Mouse (Mus musculus) MN1 (cell line): Measurements from ENCODE around the gene Pin1rt1.

Experiments used
- DNase-seq: peaks from one replicate; pipeline ENCODE4 v3.0.0-alpha.2; 2016; ENCODE audit warnings: low spot score

Pin1rt1 gene

DNA sequence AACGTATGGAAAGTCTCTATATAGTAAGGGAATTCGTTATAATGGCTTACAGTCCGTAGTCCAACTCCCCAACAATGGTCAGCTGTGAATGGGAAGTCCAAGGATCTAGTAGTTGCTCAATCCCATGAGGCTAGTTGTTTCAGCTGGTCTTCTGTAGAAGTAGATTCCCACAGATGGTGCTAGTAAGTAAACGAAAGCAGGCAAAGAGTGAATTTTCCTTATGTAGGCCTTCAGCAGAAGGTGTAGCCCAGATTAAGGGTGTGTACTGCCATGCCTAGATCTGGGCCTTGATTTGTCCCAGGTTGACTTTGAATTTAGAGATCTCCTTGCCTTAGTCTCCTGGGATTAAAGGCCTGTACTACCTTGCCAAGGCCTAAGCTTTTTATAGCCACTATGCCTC is at the start of gene Pin1rt1:
TSS of gene Pin1rt1 (minus strand) at position 101 of the 400 bp plus-strand sequence.
- no peak for DNase-seq

DNA sequence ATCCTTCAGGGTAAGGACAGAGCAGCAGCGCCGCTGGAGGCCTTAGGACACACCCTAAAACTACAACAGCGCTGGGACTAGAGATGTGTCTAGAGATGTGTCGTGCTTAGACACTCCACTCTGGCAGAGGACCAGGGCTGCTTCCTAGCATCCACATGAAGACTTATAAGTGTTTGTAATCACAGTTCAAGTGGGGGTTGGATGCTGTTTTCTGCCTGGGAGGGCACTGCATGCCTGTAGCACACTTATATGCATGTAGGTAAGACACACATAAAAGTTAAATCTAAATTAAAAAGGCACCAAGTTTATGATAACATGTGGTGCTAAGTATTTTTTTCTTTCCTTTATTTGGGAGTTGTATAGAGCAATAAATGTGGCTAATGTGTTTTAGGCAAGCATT is 47.8 kb upstream of the Pin1rt1 start:
- no peak for DNase-seq

DNA sequence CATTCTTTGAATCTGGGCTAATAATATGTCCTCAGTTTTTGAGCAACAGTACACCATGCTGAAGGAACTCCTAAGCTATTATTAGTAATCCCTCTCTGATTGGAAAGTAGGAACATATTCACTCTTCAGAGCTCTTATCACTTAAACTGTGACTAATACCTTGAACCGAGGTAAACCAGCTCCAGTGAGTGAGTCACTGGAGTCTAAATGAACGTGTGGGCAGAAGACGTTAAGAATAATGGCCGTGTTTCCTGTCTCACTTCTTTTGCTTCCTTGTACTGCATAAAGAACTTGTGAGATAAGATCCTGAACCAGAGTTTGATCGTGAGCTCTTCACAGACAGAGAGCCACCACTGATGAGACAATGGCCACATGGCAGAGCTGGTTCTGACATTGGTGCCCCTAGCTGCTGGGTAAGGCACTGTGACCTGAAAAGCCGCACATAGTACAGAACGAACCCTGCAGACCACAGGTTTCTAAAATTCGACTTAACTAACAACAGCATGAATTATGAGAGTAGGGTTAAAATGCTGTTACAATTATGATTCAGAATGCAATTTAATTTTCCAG is 47.0 kb upstream of the Pin1rt1 start:
- no peak for DNase-seq

DNA sequence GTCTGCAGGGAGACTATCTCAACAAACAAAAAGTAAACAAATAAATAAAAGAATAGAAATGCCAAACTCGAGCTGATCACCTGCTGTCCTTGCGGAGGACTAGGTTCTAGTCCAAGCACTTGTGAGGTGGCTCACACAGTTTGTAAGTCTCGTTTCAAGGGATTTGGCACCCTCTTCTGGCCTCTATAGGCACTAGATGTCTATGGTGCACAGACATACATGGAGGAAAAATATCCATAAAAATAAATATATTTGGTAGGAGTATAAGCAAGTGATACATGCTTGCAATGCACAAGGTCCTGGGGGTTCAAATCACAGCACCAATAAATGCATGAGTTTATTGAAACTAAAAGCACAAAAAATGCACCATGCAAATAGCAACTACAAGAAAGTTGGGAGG is 34.4 kb upstream of the Pin1rt1 start:
- DNase-seq: peak; percentile 26

DNA sequence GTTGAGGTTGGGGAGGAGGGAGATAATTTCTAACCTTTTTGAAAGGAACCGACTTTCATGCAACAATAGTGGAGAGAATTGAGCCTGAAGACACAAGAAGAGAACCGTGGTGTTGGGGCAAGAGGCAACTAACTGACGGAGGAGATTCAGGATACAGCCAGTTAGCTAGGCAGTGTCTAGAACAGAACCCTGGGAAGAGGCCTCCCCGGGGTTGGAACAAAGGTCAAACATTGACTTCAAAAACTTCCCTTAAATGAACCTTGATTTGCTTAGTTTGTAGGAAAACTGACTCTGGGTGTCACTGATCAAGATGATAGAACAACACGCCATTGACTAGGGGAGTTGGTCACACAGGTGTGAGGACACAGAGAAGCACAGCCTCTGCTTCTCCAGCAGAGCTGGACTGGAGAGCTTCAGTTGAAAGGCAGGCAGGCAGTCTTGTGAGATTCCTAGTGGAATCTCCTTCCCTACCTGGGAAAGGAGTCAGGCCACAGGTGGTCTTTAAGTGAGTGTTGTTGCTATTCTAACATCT is 32.5 kb upstream of the Pin1rt1 start:
- DNase-seq: no peak

DNA sequence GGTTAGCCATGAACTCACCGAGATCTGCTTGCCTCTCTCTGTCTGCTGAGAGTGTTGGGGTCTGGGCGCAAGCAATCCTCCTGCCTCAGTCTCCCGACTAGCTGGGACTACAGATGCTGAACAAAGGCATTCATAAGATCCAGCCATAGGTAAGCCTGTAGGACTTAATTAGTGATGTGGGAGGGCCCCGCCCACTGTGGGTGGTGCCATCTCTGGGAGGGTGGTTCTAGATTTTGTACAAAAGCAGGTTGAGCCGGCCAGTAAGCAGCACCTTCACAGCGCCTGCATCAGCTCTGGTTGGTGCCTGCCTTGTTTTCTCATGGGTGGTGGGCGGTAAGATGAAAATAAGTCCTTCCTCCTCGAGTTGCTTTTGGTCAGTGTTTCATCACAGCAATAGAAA is 30.1 kb upstream of the Pin1rt1 start:
- no peak for DNase-seq

DNA sequence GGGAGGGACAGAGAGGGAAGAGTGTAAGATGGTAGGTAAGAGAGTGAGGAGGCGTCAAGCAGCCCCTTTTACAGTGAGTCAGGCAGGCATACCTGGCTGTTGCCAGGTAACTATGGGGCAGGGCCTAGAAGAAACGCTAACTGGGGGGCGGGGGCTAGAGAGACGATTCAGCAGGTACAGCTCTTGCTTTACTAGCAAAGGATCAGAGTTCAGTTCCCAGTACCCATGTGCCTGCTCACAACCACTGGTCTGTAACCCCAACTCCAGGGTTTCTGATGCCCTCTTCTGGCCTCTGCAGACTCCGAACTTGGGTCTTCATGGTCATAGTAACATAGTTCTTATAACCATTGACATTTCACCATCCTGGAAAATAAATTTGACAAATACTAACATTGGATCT is 27.8 kb upstream of the Pin1rt1 start:
- DNase-seq: no peak

DNA sequence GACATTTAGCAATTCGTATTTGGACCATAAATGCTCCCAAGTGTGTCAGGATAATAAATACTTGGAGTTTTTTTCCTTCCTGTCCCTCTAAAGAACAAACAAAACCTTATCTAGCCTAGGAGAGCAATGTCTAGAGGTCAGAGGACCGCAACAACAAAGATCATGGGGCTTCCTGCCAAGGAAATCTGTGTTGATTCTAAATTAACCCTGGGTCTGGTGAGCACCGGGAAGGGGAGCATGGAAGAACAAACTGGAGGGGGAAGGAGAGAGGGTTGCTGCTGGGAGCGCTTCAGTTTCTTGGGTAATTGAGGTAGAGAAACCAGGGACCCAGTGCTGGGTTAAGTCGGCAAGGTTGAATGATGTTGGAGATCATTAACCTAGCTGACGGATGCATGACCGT is 27.0 kb upstream of the Pin1rt1 start:
- DNase-seq: no peak

DNA sequence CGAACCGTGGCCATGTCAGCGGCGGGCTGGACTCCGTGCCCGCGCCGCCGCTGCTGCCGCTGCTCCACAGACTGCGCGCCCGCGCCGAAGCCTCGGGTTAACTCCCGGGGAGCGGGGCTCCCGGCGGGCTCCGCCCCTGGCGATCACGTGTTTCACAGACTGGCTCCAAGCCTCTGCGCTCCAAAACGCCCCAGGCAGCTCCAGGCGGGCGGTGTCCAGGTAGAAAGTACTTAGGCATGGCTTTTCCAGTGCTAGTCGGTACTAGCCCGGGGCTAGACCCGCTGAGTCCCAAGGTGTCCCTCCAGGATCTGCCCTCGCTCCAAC is 26.5 kb upstream of the Pin1rt1 start, which contains the start of gene Depdc7:
TSS of gene Depdc7 (minus strand) at position 138 of the 324 bp plus-strand sequence.
- peak; percentile 89 for DNase-seq

DNA sequence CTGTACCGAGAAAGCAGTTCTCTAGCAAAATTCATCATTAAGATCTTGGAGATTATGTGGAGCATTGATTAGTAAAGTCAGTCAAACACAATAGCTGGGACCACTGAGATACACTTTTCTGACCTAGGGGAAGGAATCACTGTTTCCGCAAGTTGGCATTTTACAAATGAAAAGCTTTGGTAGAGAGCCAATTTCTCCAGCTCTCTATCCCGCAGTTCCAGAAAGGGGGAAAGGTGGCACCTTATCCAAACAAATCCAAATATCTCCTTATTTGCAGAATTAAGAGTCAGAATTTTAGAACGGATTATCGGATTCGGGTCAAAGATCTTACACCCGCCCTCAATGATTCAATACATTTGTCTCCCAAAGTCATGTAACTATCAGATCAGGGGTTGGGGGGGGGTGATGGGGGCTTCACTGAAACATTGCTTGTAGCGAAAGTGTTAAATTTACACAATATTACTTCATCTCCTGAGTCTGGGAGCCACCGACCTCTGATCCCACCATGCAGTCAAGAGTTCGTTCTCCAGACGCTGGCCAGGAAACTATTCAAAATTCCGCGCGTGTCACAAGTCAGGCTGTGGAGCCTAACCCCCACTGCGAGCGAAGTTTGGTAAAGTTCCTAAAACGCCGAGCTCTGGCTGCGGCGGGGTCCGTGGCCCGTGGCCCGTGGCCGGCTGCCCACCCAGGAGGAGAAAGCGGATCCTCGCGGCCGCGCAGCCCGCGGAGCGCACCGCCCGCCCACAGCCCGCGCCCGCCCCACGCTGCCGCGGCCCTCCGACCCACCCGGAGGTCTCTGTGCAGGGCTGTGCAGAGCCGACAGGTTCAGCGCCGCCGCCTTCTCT is 25.9 kb upstream of the Pin1rt1 start:
- no peak for DNase-seq

DNA sequence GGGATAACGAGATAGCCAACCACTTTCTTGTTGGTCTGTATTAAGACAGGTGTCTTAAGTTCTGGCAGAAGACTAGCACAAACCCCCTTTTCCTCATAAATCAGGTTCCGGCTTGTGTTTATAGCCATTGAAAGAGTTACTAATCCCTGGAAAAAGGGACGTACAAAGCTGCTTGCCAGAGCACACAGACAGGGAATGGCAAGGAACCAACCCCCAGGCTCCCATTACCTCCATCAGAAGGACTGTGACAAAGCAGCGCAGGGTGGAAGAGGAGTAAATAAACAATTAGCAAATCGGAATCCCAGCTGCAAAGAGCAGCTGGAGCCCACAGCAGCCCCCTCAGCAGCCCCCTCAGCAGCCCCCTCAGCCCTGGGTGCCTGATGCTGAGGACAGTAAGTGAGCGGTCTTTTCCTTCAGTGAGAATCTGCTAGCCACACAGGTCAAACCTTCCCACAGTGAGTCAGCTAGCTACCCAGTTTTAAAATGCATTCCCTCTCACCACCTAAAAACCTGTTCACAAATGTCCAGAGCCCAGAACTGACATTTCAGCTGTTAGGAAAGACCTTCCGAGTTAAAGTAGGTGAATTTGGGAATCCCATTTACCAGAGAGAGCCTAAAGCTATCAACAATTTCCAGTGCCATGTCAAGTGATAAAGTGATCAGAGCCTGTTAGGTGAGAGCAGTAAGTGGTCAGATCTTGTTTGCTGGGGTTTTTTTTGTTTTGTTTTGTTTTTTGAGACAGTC is 25.0 kb upstream of the Pin1rt1 start:
- DNase-seq: no peak

DNA sequence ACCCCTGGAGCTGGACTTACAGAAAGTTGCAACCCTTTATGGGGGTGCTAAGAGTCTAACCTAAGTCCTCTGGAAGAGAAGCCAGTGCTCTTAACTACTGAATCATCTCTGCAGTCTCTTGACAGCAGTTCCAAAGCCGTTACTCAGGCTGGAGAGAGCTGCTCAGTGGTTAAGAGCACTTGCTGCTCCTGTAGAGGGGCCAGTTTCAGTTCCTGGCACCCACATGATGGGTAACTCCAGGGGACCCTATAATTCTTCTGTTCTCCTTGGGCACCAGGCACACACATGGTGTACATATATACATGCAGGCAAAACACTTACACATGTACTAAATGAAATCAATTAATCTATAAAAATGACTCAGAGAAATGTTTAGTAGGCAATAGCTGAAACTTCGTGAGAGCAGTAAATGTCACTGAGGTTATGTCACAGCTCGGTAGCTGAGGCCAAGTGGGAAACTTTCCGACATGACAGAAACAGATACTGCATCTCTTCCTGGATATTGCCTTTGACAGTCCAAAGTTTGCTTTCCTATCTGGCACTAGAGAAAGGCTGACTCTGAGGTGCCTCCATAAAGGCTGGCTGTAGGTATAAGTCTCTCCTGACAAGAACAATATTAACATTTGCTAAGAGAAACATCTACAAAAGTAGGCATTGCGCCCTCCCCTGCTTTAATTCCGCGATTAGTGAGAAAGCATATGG is 24.2 kb upstream of the Pin1rt1 start:
- no peak for DNase-seq

DNA sequence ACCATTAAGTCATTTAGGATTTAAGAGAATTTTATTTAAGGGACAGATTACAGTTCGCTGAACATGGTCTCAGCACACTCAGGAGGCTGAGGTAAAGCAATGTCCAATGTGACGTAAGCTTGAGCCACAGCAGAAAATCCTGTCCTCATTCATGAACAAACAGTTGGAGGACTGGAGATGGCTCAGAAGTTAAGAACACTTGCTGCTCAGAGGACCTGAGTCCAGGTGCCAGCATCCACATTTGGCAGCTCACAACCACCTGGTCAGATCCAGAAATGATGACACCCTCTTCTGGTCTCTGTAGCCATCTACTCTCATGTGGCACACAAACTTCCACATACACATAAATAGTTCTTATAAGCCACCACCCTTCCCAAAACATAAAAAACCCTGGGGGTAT is 23.5 kb upstream of the Pin1rt1 start:
- DNase-seq: no peak

DNA sequence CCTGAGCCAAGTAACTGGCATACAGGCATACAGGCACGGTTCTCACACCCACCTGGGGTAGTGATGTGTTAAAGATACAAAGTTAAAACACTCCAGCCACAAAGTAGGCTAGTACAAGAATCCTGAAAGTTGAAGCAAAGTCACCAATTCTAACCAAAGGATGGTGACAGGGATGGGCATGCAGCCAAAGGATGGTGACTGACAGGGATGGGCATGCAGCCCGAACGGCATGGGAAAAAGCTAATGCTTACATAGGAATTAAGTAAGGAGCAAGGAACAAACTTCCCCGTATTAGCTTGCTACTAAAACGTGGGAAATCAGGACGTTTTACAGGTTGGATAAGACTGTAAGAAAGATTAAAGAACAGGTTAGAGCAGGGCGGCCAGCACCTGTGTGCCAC is 20.1 kb upstream of the Pin1rt1 start:
- no peak for DNase-seq

DNA sequence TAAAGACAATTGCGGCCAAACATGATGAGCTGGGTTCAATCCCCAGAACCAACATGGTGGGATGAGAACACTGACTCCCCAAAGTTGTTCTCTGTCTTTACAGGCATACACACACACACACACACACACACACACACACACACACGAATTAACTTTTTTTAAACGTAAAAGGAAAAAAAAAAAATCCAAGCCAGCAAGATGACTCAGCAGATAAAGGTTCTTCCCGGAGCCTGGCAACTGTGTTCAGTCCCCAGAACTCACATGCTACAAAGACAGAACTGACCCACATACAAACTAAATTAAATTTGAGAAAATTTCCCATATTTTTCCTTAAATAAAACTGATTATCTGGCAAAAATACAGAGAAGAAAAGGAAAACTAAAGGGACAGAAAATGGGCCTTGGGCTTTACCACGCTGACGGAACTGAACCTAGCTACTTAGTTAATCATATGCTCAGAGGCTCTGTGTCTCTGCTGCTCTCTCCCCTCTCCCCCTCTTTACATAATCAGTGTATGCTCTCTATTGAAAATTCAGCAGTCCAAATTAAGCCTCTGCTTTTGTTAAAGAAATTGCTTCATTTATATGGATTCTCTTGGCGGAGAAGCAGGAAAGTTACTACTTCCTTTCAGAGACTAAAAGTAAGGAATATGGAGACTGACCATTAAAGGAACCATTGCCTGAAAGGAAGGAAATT is 16.5 kb upstream of the Pin1rt1 start:
- DNase-seq: no peak

DNA sequence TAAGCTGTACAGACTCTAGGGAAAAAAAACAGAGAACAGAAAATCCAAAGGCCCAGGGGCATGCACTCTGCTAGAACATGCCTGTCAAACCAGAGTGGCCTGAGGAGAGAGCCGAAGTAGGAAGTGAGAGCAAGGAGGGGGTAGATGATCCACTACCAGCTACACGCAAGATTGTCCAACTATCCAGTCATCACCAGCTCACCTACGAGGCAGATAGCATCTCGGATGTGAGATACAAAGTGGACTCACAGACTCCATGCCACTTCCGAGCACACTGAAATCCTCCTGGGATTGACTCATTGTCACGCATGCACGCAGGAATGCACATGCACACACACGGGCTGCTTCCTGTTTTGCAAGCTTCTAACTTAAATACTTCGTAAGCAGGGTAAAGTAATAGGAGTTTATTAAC is 15.9 kb upstream of the Pin1rt1 start:
- DNase-seq: no peak

DNA sequence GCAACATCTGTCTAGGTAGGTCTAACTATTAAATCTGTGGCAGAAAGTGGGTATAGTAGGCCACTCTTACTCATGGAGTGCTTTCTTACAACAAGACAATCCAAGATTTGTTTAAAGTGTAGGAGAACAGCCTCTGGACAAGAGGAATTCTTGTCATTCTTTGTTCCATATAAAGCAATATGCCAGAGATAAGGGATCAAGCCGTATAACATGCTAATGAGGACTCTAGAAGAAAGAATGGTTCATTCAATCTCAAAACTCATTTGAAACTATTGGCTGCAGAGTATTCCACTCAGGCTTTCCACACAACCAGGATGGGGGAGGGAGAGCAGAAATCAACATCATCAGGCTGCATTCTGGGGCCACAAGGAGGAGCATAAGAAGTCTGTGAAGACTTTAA is 11.2 kb upstream of the Pin1rt1 start:
- no peak for DNase-seq

DNA sequence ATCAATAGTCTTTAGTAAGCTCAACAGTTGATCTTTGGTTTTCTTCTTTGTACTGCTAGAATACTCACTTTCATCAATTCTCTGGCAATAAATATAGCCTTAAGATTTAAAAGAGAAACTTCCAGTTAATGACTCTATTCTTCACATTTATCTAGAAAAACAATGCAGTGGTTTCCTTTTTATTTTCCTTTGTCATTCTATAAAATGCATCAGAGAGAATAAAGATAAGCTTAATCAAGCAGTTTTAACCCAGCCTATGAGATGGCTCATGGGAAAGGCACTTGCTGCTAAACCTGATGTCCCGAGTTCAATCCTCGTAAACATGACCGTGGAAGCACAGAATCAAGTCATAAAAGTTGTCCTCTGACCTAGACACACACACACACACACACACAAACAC is 5.8 kb upstream of the Pin1rt1 start:
- no peak for DNase-seq

DNA sequence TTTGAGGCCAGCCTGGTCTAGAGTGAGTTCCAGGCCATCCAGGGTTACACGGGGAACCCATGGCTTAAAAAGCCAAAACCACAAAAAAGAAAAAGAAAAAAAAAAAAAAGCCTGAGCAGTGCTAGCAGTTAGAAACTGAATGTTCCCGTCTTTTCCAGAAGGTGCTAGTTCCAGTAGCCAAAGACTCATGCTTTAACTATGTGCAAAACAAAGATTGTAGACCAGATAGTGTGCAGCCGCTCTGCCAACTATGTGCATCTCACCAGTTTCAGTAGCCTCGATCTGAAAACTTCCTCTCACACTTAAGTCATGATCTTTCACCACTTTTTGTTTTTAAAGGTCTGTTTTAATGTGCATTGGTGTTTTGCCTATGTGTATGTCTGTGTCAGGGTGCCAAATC is 1.6 kb upstream of the Pin1rt1 start:
- no peak for DNase-seq

DNA sequence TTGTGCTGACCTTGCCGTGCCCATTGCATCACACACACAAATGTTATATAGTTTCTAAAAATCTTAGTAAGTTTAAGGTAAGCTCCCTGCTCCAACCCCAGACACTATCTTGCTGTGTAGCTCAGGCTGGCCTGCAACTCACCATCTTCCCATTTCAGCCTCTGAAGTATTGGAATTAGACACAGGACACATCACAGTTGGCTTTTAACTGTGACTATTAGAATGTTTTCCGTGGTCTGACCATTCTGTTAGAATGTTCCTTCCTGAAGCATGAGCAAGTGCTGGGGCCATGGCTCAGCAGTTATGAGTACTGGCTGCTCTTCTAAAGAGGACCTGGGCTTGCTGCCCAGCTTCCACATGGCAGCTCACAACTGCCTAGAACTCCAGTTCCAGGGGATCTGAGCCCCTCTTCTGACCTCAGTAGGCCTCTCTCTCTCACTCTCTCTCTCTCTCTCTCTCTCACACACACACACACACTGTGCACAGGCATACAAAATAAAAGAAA is 1.1 kb upstream of the Pin1rt1 start:
- DNase-seq: no peak

DNA sequence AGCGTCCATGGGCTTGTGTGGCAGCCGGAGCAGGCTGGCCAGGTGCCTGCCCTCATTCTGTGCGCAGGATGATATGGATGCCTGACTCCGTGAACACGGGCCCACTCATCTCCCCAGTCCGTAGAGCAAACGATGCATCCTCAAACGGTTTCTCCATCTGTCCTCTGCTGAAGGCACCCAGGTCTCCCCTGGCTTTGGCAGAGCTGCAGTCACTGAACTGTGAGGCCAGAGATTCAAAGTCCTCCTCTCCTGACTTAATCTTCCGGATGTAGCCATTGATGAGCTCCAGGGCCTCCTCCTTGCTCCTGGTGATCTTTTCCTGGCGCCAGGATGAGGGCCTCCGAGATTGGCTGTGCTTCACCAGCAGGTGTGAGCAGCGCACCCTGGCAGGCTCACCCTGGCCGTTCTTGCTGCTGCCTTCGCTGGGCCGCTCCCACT is 1.9 kb downstream of the Pin1rt1 start:
- DNase-seq: no peak

DNA sequence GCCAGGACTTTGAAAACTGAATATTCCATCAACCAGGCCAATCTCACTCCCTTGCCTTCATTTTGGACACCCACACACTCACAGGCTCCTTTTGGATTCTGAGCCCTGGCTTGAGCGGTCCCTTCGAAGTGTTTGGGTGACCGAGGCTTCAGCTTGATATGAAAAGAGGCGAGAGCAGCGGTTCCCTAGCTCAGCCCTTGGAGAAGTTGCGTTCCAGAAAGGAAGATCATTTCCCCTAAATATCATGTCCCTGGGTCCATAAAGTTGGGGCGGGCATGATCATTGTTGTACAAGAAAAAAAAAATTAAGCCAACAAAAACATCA is 3.7 kb downstream of the Pin1rt1 start:
- DNase-seq: no peak
